Mouse (Mus musculus) MEL (cell line): ENCODE measurements around the gene Rabep1. TPM values are rescaled to one million over a fixed set of nuclear protein-coding genes. Genes with fewer than 3 reads are reported as not detected.

Source experiments
- DNase-seq: peaks from one replicate; pipeline ENCODE4 v3.0.0; 2011; ENCODE audit warnings: low read depth, low spot score
- H3K27ac ChIP-seq: 2 replicates; pipeline ENCODE4 v1.5.1; 2012; ENCODE audit warnings: low read depth, mild to moderate bottlenecking, control low read depth, low read length, moderate library complexity; ENCODE audit not compliant: control insufficient read depth
- H3K27me3 ChIP-seq, 2 experiments: fragments of 150-350 bp in 1 of 2; sonication (generic) in 1 of 2; 2 replicates each; pipeline ENCODE4 v1.6.1; 2012; ENCODE audit warnings: low read length in 2 of 2, mild to moderate bottlenecking in 2 of 2, improper control_type of control experiment in 1 of 2, moderate library complexity in 1 of 2; ENCODE audit not compliant: insufficient read depth in 2 of 2, control insufficient read depth in 1 of 2
- H3K36me3 ChIP-seq, 2 experiments: 2 replicates each; pipeline ENCODE4 v1.6.1; 2012 to 2014; ENCODE audit warnings: low read length in 2 of 2, improper control_type of control experiment in 1 of 2, inconsistent platforms in 1 of 2, mild to moderate bottlenecking in 1 of 2; ENCODE audit not compliant: insufficient read depth in 2 of 2, control insufficient read depth in 1 of 2
- H3K4me1 ChIP-seq, 2 experiments: fragments of 150-350 bp in 1 of 2; sonication (generic) in 1 of 2; 2 replicates each; pipeline ENCODE4 v1.6.1; 2012; ENCODE audit warnings: low read length in 2 of 2, improper control_type of control experiment in 1 of 2, mild to moderate bottlenecking in 1 of 2; ENCODE audit not compliant: insufficient read depth in 2 of 2, control insufficient read depth in 1 of 2
- H3K4me3 ChIP-seq, 2 experiments: fragments of 150-350 bp in 1 of 2; sonication (generic) in 1 of 2; 2 replicates each; pipeline ENCODE4 v1.5.1; 2012; ENCODE audit warnings: low read depth in 2 of 2, low read length in 2 of 2, mild to moderate bottlenecking in 2 of 2, moderate library complexity in 2 of 2, control low read depth in 1 of 2, improper control_type of control experiment in 1 of 2; ENCODE audit not compliant: control insufficient read depth in 1 of 2, insufficient read depth in 1 of 2
- H3K79me2 ChIP-seq: 2 replicates; pipeline ENCODE4 v1.6.1; 2012; ENCODE audit warnings: mild to moderate bottlenecking, low read length, moderate library complexity; ENCODE audit not compliant: control insufficient read depth, poor library complexity, insufficient read depth
- H3K9ac ChIP-seq: 2 replicates; pipeline ENCODE4 v1.6.1; 2012; ENCODE audit warnings: low read depth, mild to moderate bottlenecking, control low read depth, low read length, moderate library complexity; ENCODE audit not compliant: control insufficient read depth, poor library complexity, severe bottlenecking
- H3K9me3 ChIP-seq: fragments of 150-350 bp; sonication (generic); replicated peaks from 2 replicates; pipeline ENCODE4 v1.6.1; 2012; ENCODE audit warnings: mild to moderate bottlenecking, low read length, improper control_type of control experiment, moderate library complexity; ENCODE audit not compliant: insufficient read depth
- BHLHE40 ChIP-seq: IDR thresholded peaks from 2 replicates; pipeline ENCODE4 v1.6.1; 2012; ENCODE audit warnings: low read depth, mild to moderate bottlenecking, inconsistent platforms, low read length, improper control_type of control experiment, borderline replicate concordance
- CHD1 ChIP-seq: IDR thresholded peaks from 2 replicates; pipeline ENCODE4 v1.6.1; 2012; ENCODE audit warnings: low read depth, mild to moderate bottlenecking, inconsistent platforms, low read length, improper control_type of control experiment
- CTCF ChIP-seq, 3 experiments: IDR thresholded peaks in 2 of 3; conservative IDR thresholded peaks in 1 of 3; 2 replicates each; pipeline ENCODE4 v1.5.1; 2011 to 2012; ENCODE audit warnings: low read length in 3 of 3, low read depth in 2 of 3, mild to moderate bottlenecking in 2 of 3, improper control_type of control experiment in 1 of 3, inconsistent platforms in 1 of 3, mixed read lengths in 1 of 3, moderate library complexity in 1 of 3; ENCODE audit not compliant: control insufficient read depth in 1 of 3, insufficient read depth in 1 of 3, poor library complexity in 1 of 3, severe bottlenecking in 1 of 3
- EP300 ChIP-seq, 2 experiments: IDR thresholded peaks; 2 replicates each; pipeline ENCODE4 v1.6.1; 2011; ENCODE audit warnings: improper control_type of control experiment in 2 of 2, low read length in 2 of 2, low read depth in 1 of 2, mild to moderate bottlenecking in 1 of 2
- ETS1 ChIP-seq: IDR thresholded peaks from 2 replicates; pipeline ENCODE4 v1.6.1; 2012; ENCODE audit warnings: low read depth, mild to moderate bottlenecking, inconsistent platforms, low read length, improper control_type of control experiment, moderate library complexity
- GATA1 ChIP-seq: IDR thresholded peaks from 2 replicates; pipeline ENCODE4 v1.6.1; 2011; ENCODE audit warnings: low read depth, low read length, improper control_type of control experiment
- KAT2A ChIP-seq: conservative IDR thresholded peaks from 2 replicates; pipeline ENCODE4 v1.6.1; 2012; ENCODE audit warnings: low read depth, low read length, improper control_type of control experiment, inconsistent platforms
- MAX ChIP-seq: IDR thresholded peaks from 2 replicates; pipeline ENCODE4 v1.6.1; 2011; ENCODE audit warnings: low read length, improper control_type of control experiment
- MXI1 ChIP-seq: IDR thresholded peaks from 2 replicates; pipeline ENCODE4 v1.6.1; 2011; ENCODE audit warnings: mild to moderate bottlenecking, low read depth, low read length, improper control_type of control experiment
- MYB ChIP-seq: IDR thresholded peaks from 2 replicates; pipeline ENCODE4 v1.6.1; 2011; ENCODE audit warnings: mild to moderate bottlenecking, low read depth, low read length, improper control_type of control experiment
- MYC ChIP-seq: IDR thresholded peaks from 2 replicates; pipeline ENCODE4 v1.6.1; 2011; ENCODE audit warnings: low read depth, mild to moderate bottlenecking, low read length, improper control_type of control experiment, moderate library complexity
- NELFE ChIP-seq: IDR thresholded peaks from 2 replicates; pipeline ENCODE4 v1.6.1; 2011; ENCODE audit warnings: low read depth, low read length, improper control_type of control experiment
- NRF1 ChIP-seq: IDR thresholded peaks from 2 replicates; pipeline ENCODE4 v1.6.1; 2014; ENCODE audit warnings: low read depth, mild to moderate bottlenecking, inconsistent platforms, low read length, improper control_type of control experiment, moderate library complexity; ENCODE audit not compliant: poor library complexity, insufficient read depth, severe bottlenecking
- POLR2A ChIP-seq, 2 experiments: IDR thresholded peaks; 2 replicates each; pipeline ENCODE4 v1.6.1; 2011 to 2012; ENCODE audit warnings: low read length in 2 of 2, mild to moderate bottlenecking in 2 of 2, control low read depth in 1 of 2, improper control_type of control experiment in 1 of 2, low read depth in 1 of 2, moderate library complexity in 1 of 2; ENCODE audit not compliant: control insufficient read depth in 1 of 2, insufficient read depth in 1 of 2, poor library complexity in 1 of 2
- POLR2AphosphoS2 ChIP-seq: IDR thresholded peaks from 2 replicates; pipeline ENCODE4 v1.6.1; 2011; ENCODE audit warnings: low read length, improper control_type of control experiment
- RAD21 ChIP-seq: IDR thresholded peaks from 2 replicates; pipeline ENCODE4 v1.6.1; 2011; ENCODE audit warnings: mild to moderate bottlenecking, low read depth, low read length, improper control_type of control experiment
- SIN3A ChIP-seq: IDR thresholded peaks from 2 replicates; pipeline ENCODE4 v1.6.1; 2012; ENCODE audit warnings: low read length, improper control_type of control experiment, inconsistent platforms
- TAL1 ChIP-seq: IDR thresholded peaks from 2 replicates; pipeline ENCODE4 v1.6.1; 2012; ENCODE audit warnings: mild to moderate bottlenecking, inconsistent platforms, low read length, moderate library complexity, mixed read lengths
- TBP ChIP-seq: IDR thresholded peaks from 2 replicates; pipeline ENCODE4 v1.8.0; 2011; ENCODE audit warnings: low read depth, low read length, improper control_type of control experiment
- TCF12 ChIP-seq: IDR thresholded peaks from 2 replicates; pipeline ENCODE4 v1.6.1; 2014; ENCODE audit warnings: low read depth, mild to moderate bottlenecking, inconsistent platforms, low read length, improper control_type of control experiment, moderate library complexity
- USF1 ChIP-seq: IDR thresholded peaks from 2 replicates; pipeline ENCODE4 v1.6.1; 2014; ENCODE audit warnings: low read depth, mild to moderate bottlenecking, inconsistent platforms, low read length, improper control_type of control experiment, moderate library complexity
- USF2 ChIP-seq, 2 experiments: IDR thresholded peaks; 2 replicates each; pipeline ENCODE4 v1.6.1; 2011 to 2012; ENCODE audit warnings: improper control_type of control experiment in 2 of 2, low read length in 2 of 2, borderline replicate concordance in 1 of 2, inconsistent platforms in 1 of 2, low read depth in 1 of 2, mild to moderate bottlenecking in 1 of 2; ENCODE audit not compliant: insufficient read depth in 1 of 2
- ZNF384 ChIP-seq: IDR thresholded peaks from 2 replicates; pipeline ENCODE4 v1.6.1; 2012; ENCODE audit warnings: low read depth, mild to moderate bottlenecking, inconsistent platforms, low read length, improper control_type of control experiment
- polyA plus RNA-seq, 2 experiments: library from polyadenylated mRNA; stranded (reverse) in 1 of 2; unstranded in 1 of 2; fragments of >175 nt in 1 of 2; fragments of >200 nt in 1 of 2; gene quantifications; 2 replicates each; pipeline versions ENCODE4 v1.2.1 to v1.2.4; 2012; ENCODE audit warnings: low replicate concordance in 2 of 2, low read depth in 1 of 2; ENCODE audit not compliant: insufficient read length in 2 of 2, insufficient read depth in 1 of 2, missing spikeins in 1 of 2
- total RNA-seq: library from RNA; depleted of rRNA; stranded (reverse); fragments of 300-350 nt; gene quantifications from 2 replicates; pipeline ENCODE4 v1.2.3, GENCODE M21; 2012

Rabep1 gene
- total and polyA plus RNA-seq, 3 experiments = 24.2 to 72.2 (median 34.3) TPM

DNA sequence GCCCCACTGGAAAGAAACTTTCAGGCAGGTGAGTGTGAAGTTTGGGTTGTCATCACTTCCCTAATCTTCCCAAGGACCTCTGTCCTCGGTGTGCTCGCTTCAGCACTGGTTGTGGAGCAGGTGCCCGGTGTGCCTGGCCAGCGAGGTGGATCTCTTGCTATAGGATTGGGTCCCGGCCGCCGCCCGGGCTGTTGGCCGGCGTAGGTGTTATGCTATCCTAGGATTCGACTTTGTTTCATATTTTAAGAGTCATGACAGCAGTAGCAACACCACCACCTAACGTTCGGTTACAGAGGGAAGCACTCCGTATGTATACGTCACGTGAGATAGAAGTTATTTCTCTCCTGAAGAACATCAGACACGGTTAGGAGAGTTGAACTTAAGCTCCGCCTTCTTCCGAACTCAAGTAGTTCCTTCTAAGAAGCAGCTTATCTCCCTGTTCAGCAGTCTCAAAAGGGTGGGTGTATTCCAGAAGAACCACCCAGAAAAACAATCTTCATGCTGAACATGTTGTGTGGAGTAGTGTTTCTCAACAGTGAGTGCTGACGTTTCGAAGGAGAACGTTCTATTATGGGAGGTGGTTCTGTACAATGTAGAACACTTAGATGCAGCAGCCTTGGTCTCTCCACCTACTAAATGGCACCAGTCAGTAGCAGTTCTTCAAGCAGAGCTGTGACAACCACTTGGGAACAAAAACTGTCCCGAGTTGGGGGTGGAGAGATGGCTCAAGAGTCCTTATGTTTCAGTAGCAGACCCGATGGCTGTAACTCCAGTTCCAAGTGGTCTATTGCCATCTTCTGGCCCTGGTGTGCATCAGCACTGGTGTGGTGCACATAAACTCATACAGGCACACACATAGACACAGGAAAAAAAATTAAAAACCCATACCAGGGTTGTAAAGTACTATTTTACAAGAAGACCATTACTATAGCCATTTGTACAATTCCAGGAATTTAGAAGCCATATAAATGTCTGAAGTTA lies 126.3 kb downstream of the Rabep1 start:
- peak overlapping the region; percentile 70 to 81 for H3K4me3 ChIP-seq
- peaks cover 4 to 10% of the 10 kb centered on the region in 2 experiments; a peak in 3 of 4 replicates for H3K4me1 ChIP-seq
- no peaks in the 10 kb centered on the region for H3K9me3 ChIP-seq
- peak overlapping the region; percentile 92 for H3K27ac ChIP-seq
- peak; percentile 74; the same call in 1 of the 2 replicates for TF ChIP-seq TBP
- TF ChIP-seq MYB = peak; percentile 37; the same call in 1 of the 2 replicates
- peak; percentile 3 for TF ChIP-seq RAD21
- peak; percentile 11 to 36; a peak in 2 of 4 replicates for TF ChIP-seq POLR2A (IDR thresholded peaks at IDR 0.05; ENCODE audit: control insufficient read depth in 1 of 2, insufficient read depth in 1 of 2, low read depth in 1 of 2, low read length in 2 of 2, poor library complexity in 1 of 2)
- peak; percentile 66 to 76; a peak in 3 of 4 replicates for TF ChIP-seq EP300 (IDR thresholded peaks at IDR 0.05; ENCODE audit: low read depth in 1 of 2, low read length in 2 of 2)
- TF ChIP-seq USF1 = peak; percentile 91
- TF ChIP-seq POLR2AphosphoS2 = 0 out of 2 replicates have a peak, but pooled peaks have one; percentile 9
- TF ChIP-seq ZNF384 = no peak
- TF ChIP-seq MXI1 = peak; percentile 84
- TF ChIP-seq ETS1 = peak; percentile 72; the same call in 1 of the 2 replicates
- peak; percentile 85 for TF ChIP-seq SIN3A
- peak; percentile 35 to 60 (median 52) for TF ChIP-seq CTCF (IDR thresholded peaks at IDR 0.05 in 2 of 3, conservative IDR thresholded peaks at IDR 0.05 in 1 of 3; ENCODE audit: control insufficient read depth in 1 of 3, insufficient read depth in 1 of 3, low read depth in 2 of 3, low read length in 3 of 3, poor library complexity in 1 of 3, severe bottlenecking in 1 of 3)
- TF ChIP-seq TAL1 = peak; percentile 65
- peak; percentile 44; the same call in 1 of the 2 replicates for TF ChIP-seq TCF12
- TF ChIP-seq NRF1 = no peak
- peak; percentile 80; the same call in 1 of the 2 replicates for TF ChIP-seq MAX
- 0 out of 4 replicates have a peak, but pooled peaks of 1 of the 2 experiments have one; percentile 41 for TF ChIP-seq USF2 (IDR thresholded peaks at IDR 0.05; ENCODE audit: borderline replicate concordance in 1 of 2, insufficient read depth in 1 of 2, low read depth in 1 of 2, low read length in 2 of 2)
- peak; percentile 69; the same call in 1 of the 2 replicates for TF ChIP-seq MYC
- TF ChIP-seq CHD1 = no peak
- TF ChIP-seq NELFE = no peak; the same call in 1 of the 2 replicates
- TF ChIP-seq KAT2A = no peak
- TF ChIP-seq BHLHE40 = peak; percentile 96
- TF ChIP-seq GATA1 = peak; percentile 93
- TF ChIP-seq, all 39 proteins: peak for 18
- peak; percentile 99 for DNase-seq
- Histone ChIP-seq H3K9ac (peak overlapping the region; percentile 80), H3K36me3 (peaks cover 10 to 13% of the 10 kb centered on the region in 2 experiments), H3K79me2 (peaks cover 21% of the 10 kb centered on the region), H3K27me3 (no peaks in the 10 kb centered on the region)
